Mouse (Mus musculus): Measurements from ENCODE around the gene Smad5. TPM values are rescaled to one million over a fixed set of nuclear protein-coding genes. Genes with fewer than 3 reads are reported as not detected.

Gene Smad5
- polyA plus RNA-seq, 1 experiment from 2014 or later, result 31.4 TPM

- no peak for DNase-seq (ENCODE audit: low spot score)
- no peak overlapping the region for H3K27ac ChIP-seq
- WGBS, result 81% methylated on average over 10 of the region's 10 CpGs
- peaks cover 9% of the 10 kb centered on the region for H3K36me3 ChIP-seq
- no peak overlapping the region for H3K4me3 ChIP-seq
- H3K9me3 ChIP-seq, result no peaks in the 10 kb centered on the region
- H3K4me1 ChIP-seq (replicated peaks), result peaks cover 5% of the 10 kb centered on the region
- H3K27me3 ChIP-seq (ENCODE audit: insufficient read depth, poor library complexity, severe bottlenecking), result peaks cover 25% of the 10 kb centered on the region
Measured at GRCm38 (mm10) chr13:56746739-56747532, 44.1 kb downstream of the Smad5 start.

GRCm38 (mm10) chr13:56747554-56747953 lies 44.7 kb downstream of the Smad5 start:
- H3K27me3 ChIP-seq (ENCODE audit: insufficient read depth, poor library complexity, severe bottlenecking), result peaks cover 31% of the 10 kb centered on the region
- H3K9me3 ChIP-seq, result no peaks in the 10 kb centered on the region
- 77% methylated on average over 8 of the region's 8 CpGs for WGBS
- no peak overlapping the region for H3K27ac ChIP-seq
- no peak for DNase-seq (ENCODE audit: low spot score)
- no peak overlapping the region for H3K4me3 ChIP-seq
- H3K4me1 ChIP-seq (replicated peaks), result peaks cover 11% of the 10 kb centered on the region
- H3K36me3 ChIP-seq, result peaks cover 7% of the 10 kb centered on the region; the same call in 1 of the 2 replicates

- 84% methylated on average over 7 of the region's 7 CpGs for WGBS
- peaks cover 25% of the 10 kb centered on the region for H3K4me1 ChIP-seq (replicated peaks)
- H3K9me3 ChIP-seq, result no peaks in the 10 kb centered on the region
- peaks cover 3% of the 10 kb centered on the region; the same call in 1 of the 2 replicates for H3K36me3 ChIP-seq
- H3K4me3 ChIP-seq, result no peak overlapping the region
- peaks cover 50% of the 10 kb centered on the region for H3K27me3 ChIP-seq (ENCODE audit: insufficient read depth, poor library complexity, severe bottlenecking)
- DNase-seq (ENCODE audit: low spot score), result no peak
- H3K27ac ChIP-seq, result no peak overlapping the region
Measured at GRCm38 (mm10) chr13:56749377-56749776, 46.6 kb downstream of the Smad5 start.

- no peak for DNase-seq (ENCODE audit: low spot score)
- Histone ChIP-seq H3K27ac (no peak overlapping the region), H3K27me3 (ENCODE audit: insufficient read depth, poor library complexity, severe bottlenecking) (peaks cover 73% of the 10 kb centered on the region), H3K4me3 (no peak overlapping the region), H3K36me3 (no peaks in the 10 kb centered on the region), H3K4me1 (replicated peaks) (peaks cover 25% of the 10 kb centered on the region), H3K9me3 (no peaks in the 10 kb centered on the region)
- 21% methylated on average over 5 of the region's 5 CpGs for WGBS
Measured at GRCm38 (mm10) chr13:56751774-56752173, 49.0 kb downstream of the Smad5 start.

DNA sequence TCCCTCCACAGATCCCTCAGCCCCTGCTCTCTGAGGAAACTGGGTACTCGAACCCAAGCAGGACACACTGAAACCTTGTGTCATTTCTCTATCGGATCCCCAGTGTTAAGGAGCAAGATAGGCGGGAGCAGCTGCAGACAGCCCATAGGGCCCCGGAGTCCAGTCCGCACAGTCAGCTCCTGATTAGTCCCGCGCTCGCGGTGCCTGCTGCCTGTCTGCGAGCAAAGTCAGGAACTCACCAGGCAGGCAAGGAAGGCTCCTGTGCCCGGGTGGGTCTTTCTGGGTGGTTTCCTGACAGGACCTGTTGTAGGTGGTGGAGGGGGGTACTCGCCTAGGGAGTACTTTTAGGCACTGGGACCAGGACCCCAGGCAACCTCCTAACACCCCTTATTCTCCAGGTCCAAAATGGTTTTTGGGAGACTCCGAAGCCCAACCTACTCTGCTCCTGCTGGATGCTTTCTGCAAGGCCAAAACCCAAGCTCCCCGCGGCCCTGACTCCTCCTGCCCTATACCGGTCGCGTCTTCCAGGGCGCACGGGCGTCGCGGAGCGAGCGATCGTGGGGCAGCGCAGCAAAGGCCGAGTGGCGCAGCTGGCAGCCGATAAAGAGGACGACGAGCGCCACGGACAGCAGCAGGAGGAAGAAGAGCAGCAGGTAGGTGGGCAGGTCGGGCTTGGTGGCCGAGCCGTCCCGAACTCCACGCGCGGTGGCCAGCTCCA lies 49.8 kb downstream of the Smad5 start:
- under 1% methylated on average over 41 of the region's 41 CpGs for WGBS
- DNase-seq (ENCODE audit: low spot score), result peak; percentile 59
- peaks cover 77% of the 10 kb centered on the region for H3K27me3 ChIP-seq (ENCODE audit: insufficient read depth, poor library complexity, severe bottlenecking)

DNA sequence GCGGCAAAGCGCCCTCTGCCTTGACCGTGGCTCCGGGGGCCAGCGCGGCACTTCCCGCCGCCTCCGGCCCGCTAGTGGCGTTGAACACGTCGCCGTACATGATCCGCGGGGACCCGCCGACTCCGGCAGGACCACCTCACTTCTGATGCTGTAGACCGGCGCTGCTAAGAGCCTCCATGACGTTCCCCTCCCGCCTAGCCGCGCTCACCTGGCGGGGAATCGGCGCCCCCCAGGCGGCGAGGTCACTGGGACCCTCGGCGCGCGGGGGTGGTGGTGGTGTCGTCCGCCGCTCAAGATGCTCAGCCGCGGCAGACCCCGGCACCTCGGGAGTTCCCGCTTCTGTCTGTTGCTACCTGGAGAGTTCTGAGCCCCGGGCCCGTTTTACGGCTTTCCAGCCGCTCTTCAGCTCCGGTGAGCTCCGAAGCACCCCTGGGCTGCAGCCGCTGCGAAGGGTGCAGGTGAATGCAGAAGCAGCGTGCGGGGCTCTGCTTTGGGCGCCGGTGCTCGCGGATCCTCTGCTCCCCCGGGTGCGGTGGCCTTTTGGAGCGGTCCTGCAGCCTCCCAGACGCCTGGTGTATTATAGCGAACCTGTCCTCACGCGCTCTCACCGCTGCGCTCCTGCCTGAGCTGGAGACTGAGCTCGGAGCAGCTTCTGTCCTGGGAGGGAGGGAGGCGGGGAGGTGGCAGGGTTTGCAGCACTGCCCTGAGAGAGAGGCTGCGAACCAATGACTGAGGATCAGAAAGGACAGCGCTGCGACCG lies 50.6 kb downstream of the Smad5 start, which contains the start of gene Gm45623:
Gene Gm45623 (minus strand): TSS at position 636 of the 760 bp plus-strand sequence.
- Histone ChIP-seq H3K27ac (peak within 1 kb of the TSS; percentile 56; the same call in 1 of the 2 replicates), H3K27me3 (ENCODE audit: insufficient read depth, poor library complexity, severe bottlenecking) (peaks cover 77% of the 10 kb centered on the region), H3K9me3 (no peaks in the 10 kb centered on the region), H3K36me3 (no peaks in the 10 kb centered on the region), H3K4me1 (replicated peaks) (peaks cover 28% of the 10 kb centered on the region), H3K4me3 (peak within 1 kb of the TSS; percentile 64)
- under 1% methylated on average over 71 of the region's 71 CpGs for WGBS
- DNase-seq (ENCODE audit: low spot score), result peak; percentile 48

More for the DNA sequence above, 49.8 kb downstream of the Smad5 start:
- Histone ChIP-seq H3K4me1 (replicated peaks) (peaks cover 25% of the 10 kb centered on the region), H3K9me3 (no peaks in the 10 kb centered on the region), H3K27ac (peak overlapping the region; percentile 56; the same call in 1 of the 2 replicates), H3K36me3 (no peaks in the 10 kb centered on the region), H3K4me3 (peak overlapping the region; percentile 64)

DNA sequence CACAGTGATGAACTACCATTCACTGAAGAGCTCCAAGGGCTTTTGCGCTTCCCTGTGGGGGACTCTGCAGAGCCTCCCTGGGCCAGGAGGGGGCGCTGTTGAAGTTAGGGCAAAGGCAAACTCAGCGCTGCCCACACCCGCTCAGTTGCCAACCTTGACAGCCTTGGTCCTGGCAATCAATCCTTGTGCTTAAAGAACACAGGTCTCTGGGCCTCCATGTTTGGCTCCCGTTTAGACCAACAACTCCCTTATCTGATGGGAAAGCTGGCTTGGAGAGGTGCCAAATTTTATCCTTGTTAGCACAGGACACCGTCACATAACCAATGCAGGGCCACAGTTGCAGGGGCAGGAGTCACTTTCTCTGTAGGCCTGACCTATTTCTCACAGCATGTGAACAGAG lies 53.1 kb downstream of the Smad5 start:
- H3K27me3 ChIP-seq (ENCODE audit: insufficient read depth, poor library complexity, severe bottlenecking), result peaks cover 74% of the 10 kb centered on the region
- no peak overlapping the region for H3K27ac ChIP-seq
- no peaks in the 10 kb centered on the region for H3K36me3 ChIP-seq
- H3K4me1 ChIP-seq (replicated peaks), result peaks cover 31% of the 10 kb centered on the region
- H3K4me3 ChIP-seq, result no peak overlapping the region
- DNase-seq (ENCODE audit: low spot score), result no peak
- H3K9me3 ChIP-seq, result no peaks in the 10 kb centered on the region
- WGBS, result 73% methylated on average over 6 of the region's 6 CpGs

DNA sequence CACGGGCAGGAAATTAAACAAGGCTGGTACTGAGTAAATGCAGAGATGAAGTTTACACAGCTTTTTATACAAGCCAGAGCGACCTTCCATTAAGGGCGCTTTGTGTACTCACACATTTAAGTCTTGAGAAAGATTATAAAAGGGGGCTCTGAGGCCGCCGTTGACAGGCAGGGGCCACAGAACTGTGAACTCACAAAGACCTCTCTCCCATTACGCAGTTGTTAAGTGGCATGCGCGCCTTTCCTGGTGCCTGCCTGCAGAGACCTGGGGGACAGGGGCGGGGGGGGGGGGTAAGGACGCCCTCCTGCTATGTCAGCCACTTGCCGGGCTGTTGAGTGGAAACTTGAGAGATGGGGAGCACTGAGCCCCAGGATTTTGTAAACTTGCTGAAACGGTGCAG lies 54.4 kb downstream of the Smad5 start:
- Histone ChIP-seq H3K27ac (no peak overlapping the region), H3K9me3 (no peaks in the 10 kb centered on the region), H3K4me1 (replicated peaks) (peaks cover 24% of the 10 kb centered on the region), H3K4me3 (no peak overlapping the region), H3K27me3 (ENCODE audit: insufficient read depth, poor library complexity, severe bottlenecking) (peaks cover 69% of the 10 kb centered on the region), H3K36me3 (no peaks in the 10 kb centered on the region)
- 64% methylated on average over 12 of the region's 12 CpGs for WGBS
- DNase-seq (ENCODE audit: low spot score), result no peak

- H3K27me3 ChIP-seq (ENCODE audit: insufficient read depth, poor library complexity, severe bottlenecking), result peaks cover 58% of the 10 kb centered on the region
- DNase-seq (ENCODE audit: low spot score), result peak; percentile 82
- peaks cover 19% of the 10 kb centered on the region for H3K4me1 ChIP-seq (replicated peaks)
- H3K9me3 ChIP-seq, result no peaks in the 10 kb centered on the region
- no peak overlapping the region for H3K4me3 ChIP-seq
- WGBS, result 24% methylated on average over 6 of the region's 6 CpGs
- no peak overlapping the region for H3K27ac ChIP-seq
- H3K36me3 ChIP-seq, result no peaks in the 10 kb centered on the region
Measured at GRCm38 (mm10) chr13:56758492-56758891, 55.7 kb downstream of the Smad5 start.

DNA sequence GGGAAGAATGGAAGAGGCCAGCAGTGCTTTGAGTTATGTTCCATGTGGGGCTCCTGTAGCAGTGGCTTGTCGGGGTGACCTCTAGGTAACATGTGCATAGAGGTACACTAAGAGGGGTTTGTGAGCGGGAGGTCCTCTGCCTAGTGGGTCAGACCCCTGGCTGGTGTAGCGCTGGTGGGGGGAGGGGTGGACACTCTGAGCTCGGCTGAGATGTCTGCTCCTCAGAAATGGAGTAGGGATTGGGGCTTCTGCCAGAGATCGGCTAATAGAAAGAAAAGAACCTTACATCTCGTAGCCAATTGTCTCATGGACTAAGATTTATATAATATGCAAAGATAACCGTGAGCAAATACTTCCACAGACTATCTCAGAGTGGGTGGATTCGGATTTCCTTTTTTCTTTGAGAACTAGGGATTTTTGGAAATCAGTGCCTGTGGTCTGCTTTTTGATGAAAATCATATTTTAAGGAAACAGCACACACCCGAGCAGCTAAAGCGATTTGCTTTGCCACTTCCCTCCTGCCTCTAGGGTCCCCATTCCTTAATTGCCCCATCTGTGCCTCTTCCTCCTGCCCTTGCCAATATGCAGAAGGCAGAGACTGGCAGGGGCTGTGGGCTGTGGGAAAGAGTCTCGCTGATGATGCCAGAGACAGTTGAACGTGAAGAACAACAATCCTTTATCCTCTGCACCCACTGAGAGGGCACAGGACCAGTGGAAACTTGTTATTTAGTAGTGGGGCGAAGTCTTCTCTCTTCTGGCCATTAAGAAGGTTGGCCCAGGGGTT lies 59.8 kb downstream of the Smad5 start:
- Histone ChIP-seq H3K27me3 (ENCODE audit: insufficient read depth, poor library complexity, severe bottlenecking) (peaks cover 25% of the 10 kb centered on the region; the same call in 1 of the 2 replicates), H3K4me3 (no peak overlapping the region), H3K4me1 (replicated peaks) (peaks cover 35% of the 10 kb centered on the region), H3K27ac (no peak overlapping the region), H3K36me3 (no peaks in the 10 kb centered on the region), H3K9me3 (no peaks in the 10 kb centered on the region)
- no peak for DNase-seq (ENCODE audit: low spot score)
- 57% methylated on average over 13 of the region's 13 CpGs for WGBS

- H3K27me3 ChIP-seq (ENCODE audit: insufficient read depth, poor library complexity, severe bottlenecking), result peaks cover 23% of the 10 kb centered on the region; the same call in 1 of the 2 replicates
- no peaks in the 10 kb centered on the region for H3K9me3 ChIP-seq
- H3K27ac ChIP-seq, result peak overlapping the region; percentile 64
- no peak overlapping the region for H3K4me3 ChIP-seq
- H3K4me1 ChIP-seq (replicated peaks), result peaks cover 50% of the 10 kb centered on the region
- no peaks in the 10 kb centered on the region for H3K36me3 ChIP-seq
- no peak for DNase-seq (ENCODE audit: low spot score)
- 59% methylated on average over 25 of the region's 25 CpGs for WGBS
Measured at GRCm38 (mm10) chr13:56765284-56766032, 62.6 kb downstream of the Smad5 start.

Data from hindbrain, embryonic 10.5 days (tissue).